ENCODE assay signal across 11 mouse cellular contexts in the genomic region with DNA sequence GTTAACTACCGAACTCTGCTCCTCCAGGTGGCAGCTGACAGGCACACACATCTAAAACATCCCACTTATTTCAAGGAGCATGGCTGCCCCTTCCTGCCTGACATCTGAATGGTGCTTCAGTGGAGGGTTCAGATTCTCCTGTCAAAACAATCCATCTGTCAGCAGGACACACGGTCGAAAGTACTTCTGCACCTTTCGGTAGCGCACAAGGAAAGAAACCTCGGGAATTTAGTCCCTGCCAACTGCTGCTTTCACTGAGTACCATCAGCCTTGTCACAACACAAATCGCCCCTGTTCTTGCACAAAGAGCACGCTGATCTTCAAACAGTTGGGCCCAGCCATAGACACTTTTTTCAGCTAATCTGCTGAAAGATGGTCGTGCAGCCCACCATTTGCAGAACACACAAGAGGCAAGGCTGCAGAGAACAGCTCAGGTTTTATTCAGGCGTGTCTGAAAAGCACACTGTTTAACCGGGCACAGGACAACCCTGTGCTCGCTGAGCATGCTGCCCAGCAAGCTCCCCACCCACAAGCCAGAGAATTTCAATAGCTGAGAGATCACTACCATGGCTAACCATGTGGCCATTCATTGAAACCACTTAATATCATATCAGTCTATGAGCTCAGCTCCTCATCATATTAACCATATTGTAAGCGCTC. TPM values are rescaled to one million over a fixed set of nuclear protein-coding genes. Genes with fewer than 3 reads are reported as not detected.
DNase-seq lines count a peak whose midpoint lies in the region; ATAC-seq lines count a peak whose summit lies in the region.
"Had no signal": no experiment of that assay in that cellular context is flagged by ENCODE, and none has a peak within 500 bp of the region (broad histone marks: within the 10 kb centered on the region; RNA-seq: fewer than 3 reads in every experiment).

No protein-coding gene starts in this region.

- H3K27ac ChIP-seq in heart, embryonic 12.5 days (ENCODE audit: poor library complexity, severe bottlenecking), result no peak overlapping the region
- no peak overlapping the region for H3K27ac ChIP-seq in lung, embryonic 16.5 days (ENCODE audit: low read length)
- 0 out of 2 replicates have a peak overlapping the region, but pooled peaks have one; percentile 3 for H3K27ac ChIP-seq in hindbrain, embryonic 13.5 days
- H3K27ac ChIP-seq in stomach, embryonic 14.5 days (ENCODE audit: low read length), result peak overlapping the region; percentile 10; the same call in 1 of the 2 replicates
- H3K27ac ChIP-seq: stomach, embryonic 15.5 days had no signal

- H3K4me2 ChIP-seq in heart, embryonic 12.5 days, result peak overlapping the region; percentile 48
- H3K4me2 ChIP-seq in lung, embryonic 16.5 days (ENCODE audit: low read depth, low read length), result peak overlapping the region; percentile 38
- peak overlapping the region; percentile 26; the same call in 1 of the 2 replicates for H3K4me2 ChIP-seq in hindbrain, embryonic 13.5 days
- H3K4me2 ChIP-seq in stomach, embryonic 14.5 days (replicated peaks; ENCODE audit: low read depth, low read length), result 0 out of 2 replicates have a peak overlapping the region, but pooled peaks have one; percentile 2
- H3K4me2 ChIP-seq: stomach, embryonic 15.5 days had no signal

- H3K27me3 ChIP-seq in heart, embryonic 12.5 days (replicated peaks), result no peaks in the 10 kb centered on the region
- no peaks in the 10 kb centered on the region for H3K27me3 ChIP-seq in lung, embryonic 16.5 days (ENCODE audit: control insufficient read depth, insufficient read depth, low read depth, low read length)
- no peaks in the 10 kb centered on the region for H3K27me3 ChIP-seq in hindbrain, embryonic 13.5 days
- no peaks in the 10 kb centered on the region for H3K27me3 ChIP-seq in stomach, embryonic 14.5 days (ENCODE audit: control insufficient read depth, insufficient read depth, low read length)
- H3K27me3 ChIP-seq: stomach, embryonic 15.5 days had no signal

- no peak overlapping the region for H3K9ac ChIP-seq in heart, embryonic 12.5 days
- no peak overlapping the region for H3K9ac ChIP-seq in lung, embryonic 16.5 days (ENCODE audit: low read length)
- peak overlapping the region; percentile 30; the same call in 1 of the 2 replicates for H3K9ac ChIP-seq in hindbrain, embryonic 13.5 days
- H3K9ac ChIP-seq in stomach, embryonic 14.5 days (replicated peaks; ENCODE audit: low read depth, low read length), result no peak overlapping the region
- H3K9ac ChIP-seq: stomach, embryonic 15.5 days had no signal

- H3K9me3 ChIP-seq in heart, embryonic 12.5 days (replicated peaks), result no peaks in the 10 kb centered on the region
- H3K9me3 ChIP-seq in lung, embryonic 16.5 days (ENCODE audit: control insufficient read depth, low read length), result no peaks in the 10 kb centered on the region
- H3K9me3 ChIP-seq in hindbrain, embryonic 13.5 days, result no peaks in the 10 kb centered on the region
- no peaks in the 10 kb centered on the region for H3K9me3 ChIP-seq in stomach, embryonic 14.5 days (ENCODE audit: control insufficient read depth, low read depth, low read length)
- H3K9me3 ChIP-seq: stomach, embryonic 15.5 days had no signal

- no peak for ATAC-seq in heart, embryonic 12.5 days (ENCODE audit: insufficient number of reproducible peaks, low FRiP score)
- no peak for ATAC-seq in lung, embryonic 16.5 days (ENCODE audit: low read depth)
- no peak; the same call in 1 of the 2 replicates for ATAC-seq in hindbrain, embryonic 13.5 days (ENCODE audit: low FRiP score)
- ATAC-seq in stomach, embryonic 14.5 days (ENCODE audit: insufficient number of reproducible peaks, insufficient read depth, low FRiP score, low read depth), result no peak

- H3K4me3 ChIP-seq in heart, embryonic 12.5 days, result no peak overlapping the region
- no peak overlapping the region for H3K4me3 ChIP-seq in lung, embryonic 16.5 days (ENCODE audit: low read length)
- H3K4me3 ChIP-seq in hindbrain, embryonic 13.5 days, result no peak overlapping the region
- no peak overlapping the region for H3K4me3 ChIP-seq in stomach, embryonic 14.5 days (ENCODE audit: low read depth, low read length)
- H3K4me3 ChIP-seq: stomach, embryonic 15.5 days had no signal

- H3K4me1 ChIP-seq in heart, embryonic 12.5 days (replicated peaks), result peaks cover 52% of the 10 kb centered on the region
- H3K4me1 ChIP-seq in lung, embryonic 16.5 days (replicated peaks; ENCODE audit: control insufficient read depth, insufficient read depth, low read length), result peaks cover 20% of the 10 kb centered on the region
- H3K4me1 ChIP-seq in hindbrain, embryonic 13.5 days (replicated peaks), result peaks cover 45% of the 10 kb centered on the region
- H3K4me1 ChIP-seq in stomach, embryonic 14.5 days (ENCODE audit: control insufficient read depth, insufficient read depth, low read length), result peaks cover 64% of the 10 kb centered on the region

- H3K36me3 ChIP-seq in heart, embryonic 12.5 days, result no peaks in the 10 kb centered on the region
- H3K36me3 ChIP-seq in lung, embryonic 16.5 days (ENCODE audit: control insufficient read depth, insufficient read depth, low read length), result no peaks in the 10 kb centered on the region
- H3K36me3 ChIP-seq in hindbrain, embryonic 13.5 days, result no peaks in the 10 kb centered on the region
- no peaks in the 10 kb centered on the region for H3K36me3 ChIP-seq in stomach, embryonic 14.5 days (ENCODE audit: control insufficient read depth, insufficient read depth, low read length)
- H3K36me3 ChIP-seq: stomach, embryonic 15.5 days had no signal

- DNase-seq in heart, postnatal 4 days, result no peak
- DNase-seq in lung, postnatal 25 days (ENCODE audit: low spot score), result no peak
- no peak for DNase-seq in cerebellum, adult 11 months
- DNase-seq in gastrocnemius, postnatal 10 days, result no peak
- DNase-seq: gastrocnemius, postnatal 14 days; retina, postnatal 1 day had no signal

- WGBS in heart, embryonic 12.5 days, result 29% methylated on average over 13 of the region's 13 CpGs
- 18% methylated on average over 13 of the region's 13 CpGs for WGBS in lung, embryonic 16.5 days
- 40% methylated on average over 13 of the region's 13 CpGs for WGBS in hindbrain, embryonic 13.5 days
- 18% methylated on average over 13 of the region's 13 CpGs for WGBS in stomach, embryonic 14.5 days

RNA-seq across cellular contexts. Expression of gene Lrig1, which starts 31.6 kb away (rescaled TPM):
- polyA plus RNA-seq in heart, embryonic 12.5 days (2016; fragmentation: Nextera tagmentation; extraction: Ambion mirVana), result 14.6 and 16.5 TPM in 2 replicates
- 10 to 100 TPM; 25.0 to 26.9 TPM for total RNA-seq in heart, postnatal 4 days (2021)
- 7.7 and 9.7 TPM in 2 replicates for polyA plus RNA-seq in lung, embryonic 16.5 days (2015; fragmentation: Nextera tagmentation; extraction: Ambion mirVana)
- 10.9 and 12.5 TPM in 2 replicates for polyA plus RNA-seq in hindbrain, embryonic 13.5 days (2015; fragmentation: Nextera tagmentation; extraction: Ambion mirVana)
- 49.3 and 51.7 TPM in 2 replicates for polyA plus RNA-seq in stomach, embryonic 14.5 days (2014; fragmentation: Nextera tagmentation; extraction: Ambion mirVana)
- 10 to 100 TPM; 52.1 to 54.0 TPM for total RNA-seq in gastrocnemius, postnatal 10 days (2021)

Comparison
In these comparisons a context has a peak if more than half of its experiments do, and no peak if none do; other contexts are left out.
1. H3K27ac ChIP-seq: peak in hindbrain, embryonic 13.5 days (single experiment) and stomach, embryonic 14.5 days (single experiment); none in heart, embryonic 12.5 days (single experiment) and lung, embryonic 16.5 days (single experiment).
2. Peak in every context shown above with its lines, with median percentiles within 50 percentile points of each other: H3K4me2 ChIP-seq.